Mouse (Mus musculus): ENCODE data around the gene Tubb5. TPM values are rescaled to one million over a fixed set of nuclear protein-coding genes. Genes with fewer than 3 reads are reported as not detected.
A peak's percentile ranks its signal among the peaks of the same experiment; 100 is the strongest.

Gene Tubb5
- polyA plus RNA-seq (2012; ENCODE audit: insufficient read depth, insufficient read length, missing spikeins): 32.5 and 58.6 TPM in 2 replicates

DNA sequence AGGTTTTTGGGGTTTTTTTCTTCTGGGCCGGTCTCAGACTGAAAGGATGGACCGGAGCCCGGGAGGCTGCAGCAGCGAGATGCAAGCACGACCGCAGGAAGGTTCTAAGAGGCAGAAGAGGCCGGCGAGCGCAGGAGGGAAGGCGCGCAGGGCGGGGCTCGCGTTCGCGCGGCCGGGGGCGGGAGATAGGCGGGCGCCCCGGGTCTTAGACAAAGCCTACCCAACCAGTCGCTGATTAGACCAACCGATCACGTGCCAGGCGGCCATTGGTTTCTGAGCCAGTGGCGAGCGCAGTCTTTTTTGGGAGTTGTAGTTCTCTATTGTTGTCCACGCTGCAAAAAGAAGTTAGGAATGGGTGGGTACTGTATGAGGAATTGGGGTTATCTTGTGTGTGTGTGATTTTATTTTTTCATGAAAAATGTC, at the start of gene Tubb5:
Tubb5 (minus strand) TSS at position 185 of the 423 bp plus-strand sequence.
- Histone ChIP-seq H3K27ac (replicated peaks; ENCODE audit: low read depth, low read length) (peak within 1 kb of the TSS; percentile 88), H3K4me3 (ENCODE audit: insufficient read depth, low read depth, low read length) (peak within 1 kb of the TSS; percentile 91), H3K4me1 (ENCODE audit: control insufficient read depth, insufficient read depth, insufficient read length, low read length) (no peaks in the 10 kb centered on the region; the same call in 1 of the 2 replicates)

DNA sequence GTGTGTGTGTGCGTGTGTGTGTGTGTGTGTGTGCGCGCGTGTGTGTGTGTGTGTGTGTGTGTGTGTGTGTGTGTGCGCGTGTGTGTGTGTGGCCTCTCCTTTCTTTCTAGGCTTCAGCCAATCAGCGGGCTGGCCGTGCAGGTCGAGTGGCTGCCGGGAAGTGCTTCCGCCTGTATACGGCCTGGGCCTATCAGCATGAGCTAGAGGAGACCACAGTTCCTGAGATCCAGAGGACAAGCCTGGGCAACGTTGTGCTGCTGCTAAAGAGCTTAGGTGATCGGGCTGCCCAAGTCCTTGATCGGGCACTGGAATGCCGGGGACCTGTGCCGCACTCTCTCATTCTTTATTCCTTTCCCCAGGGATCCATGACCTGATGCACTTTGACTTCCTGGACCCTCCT, 49.6 kb upstream of the Tubb5 start:
- Histone ChIP-seq H3K4me1 (ENCODE audit: control insufficient read depth, insufficient read depth, insufficient read length, low read length) (no peaks in the 10 kb centered on the region), H3K27ac (replicated peaks; ENCODE audit: low read depth, low read length) (no peak overlapping the region), H3K4me3 (ENCODE audit: insufficient read depth, low read depth, low read length) (no peak overlapping the region)

- peaks cover 4% of the 10 kb centered on the region; the same call in 1 of the 2 replicates for H3K4me1 ChIP-seq (ENCODE audit: control insufficient read depth, insufficient read depth, insufficient read length, low read length)
- no peak overlapping the region for H3K27ac ChIP-seq (replicated peaks; ENCODE audit: low read depth, low read length)
- H3K4me3 ChIP-seq (ENCODE audit: insufficient read depth, low read depth, low read length): no peak overlapping the region
Observed at GRCm38 (mm10) chr17:35883777-35884176, 45.7 kb upstream of the Tubb5 start.

GRCm38 (mm10) chr17:35882924-35883323, 44.8 kb upstream of the Tubb5 start:
- no peak overlapping the region for H3K27ac ChIP-seq (replicated peaks; ENCODE audit: low read depth, low read length)
- H3K4me1 ChIP-seq (ENCODE audit: control insufficient read depth, insufficient read depth, insufficient read length, low read length): peaks cover 4% of the 10 kb centered on the region; the same call in 1 of the 2 replicates
- no peak overlapping the region for H3K4me3 ChIP-seq (ENCODE audit: insufficient read depth, low read depth, low read length)

DNA sequence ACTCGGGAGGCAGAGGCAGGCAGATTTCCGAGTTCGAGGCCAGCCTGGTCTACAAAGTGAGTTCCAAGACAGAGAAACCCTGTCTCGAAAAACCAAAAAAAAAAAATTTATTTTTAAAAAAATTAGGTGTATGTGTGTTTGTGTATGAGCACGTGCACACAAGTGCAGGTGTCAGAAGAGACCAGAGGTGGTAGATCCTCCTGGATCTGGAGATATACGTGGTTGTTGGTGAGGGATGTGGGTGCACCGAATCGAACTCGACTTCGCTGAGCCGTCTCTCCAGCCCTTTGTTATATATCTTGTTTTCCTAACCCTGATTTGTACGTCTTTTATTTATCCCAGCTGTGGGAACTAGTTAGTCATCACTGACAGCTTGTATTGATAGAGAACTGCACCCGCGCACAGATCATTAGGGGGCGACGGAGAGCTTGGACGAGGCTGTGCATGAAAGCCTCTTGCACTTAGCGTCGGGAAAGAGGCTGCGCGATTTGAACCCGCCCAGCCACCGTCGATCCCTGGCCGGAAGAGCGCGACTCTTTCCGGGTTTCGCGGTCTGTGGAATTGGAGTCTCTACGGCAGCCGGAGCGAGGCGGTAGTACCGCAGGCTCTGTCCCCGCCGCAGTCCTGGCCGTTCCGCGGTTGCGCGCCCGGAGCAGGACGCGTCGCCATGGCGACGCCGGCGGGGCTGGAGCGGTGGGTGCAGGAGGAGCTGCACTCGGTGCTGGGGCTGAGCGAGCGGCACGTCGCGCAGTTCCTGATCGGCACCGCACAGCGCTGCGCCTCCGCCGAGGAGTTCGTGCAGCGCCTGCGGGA, 41.3 kb upstream of the Tubb5 start, which contains the start of gene Dhx16:
Dhx16 (plus strand) TSS at position 575 of the 813 bp plus-strand sequence.
- Histone ChIP-seq H3K4me3 (ENCODE audit: insufficient read depth, low read depth, low read length) (peak within 1 kb of the TSS; percentile 91), H3K4me1 (ENCODE audit: control insufficient read depth, insufficient read depth, insufficient read length, low read length) (peaks cover 4% of the 10 kb centered on the region; the same call in 1 of the 2 replicates), H3K27ac (replicated peaks; ENCODE audit: low read depth, low read length) (no peak within 1 kb of the TSS)

GRCm38 (mm10) chr17:35874721-35875120, 36.6 kb upstream of the Tubb5 start:
- 0 out of 2 replicates have a peak overlapping the region, but pooled peaks have one; percentile 10 for H3K27ac ChIP-seq (replicated peaks; ENCODE audit: low read depth, low read length)
- 0 out of 2 replicates have a peak, but pooled peaks cover 2% of the 10 kb centered on the region for H3K4me1 ChIP-seq (ENCODE audit: control insufficient read depth, insufficient read depth, insufficient read length, low read length)
- no peak overlapping the region for H3K4me3 ChIP-seq (ENCODE audit: insufficient read depth, low read depth, low read length)

DNA sequence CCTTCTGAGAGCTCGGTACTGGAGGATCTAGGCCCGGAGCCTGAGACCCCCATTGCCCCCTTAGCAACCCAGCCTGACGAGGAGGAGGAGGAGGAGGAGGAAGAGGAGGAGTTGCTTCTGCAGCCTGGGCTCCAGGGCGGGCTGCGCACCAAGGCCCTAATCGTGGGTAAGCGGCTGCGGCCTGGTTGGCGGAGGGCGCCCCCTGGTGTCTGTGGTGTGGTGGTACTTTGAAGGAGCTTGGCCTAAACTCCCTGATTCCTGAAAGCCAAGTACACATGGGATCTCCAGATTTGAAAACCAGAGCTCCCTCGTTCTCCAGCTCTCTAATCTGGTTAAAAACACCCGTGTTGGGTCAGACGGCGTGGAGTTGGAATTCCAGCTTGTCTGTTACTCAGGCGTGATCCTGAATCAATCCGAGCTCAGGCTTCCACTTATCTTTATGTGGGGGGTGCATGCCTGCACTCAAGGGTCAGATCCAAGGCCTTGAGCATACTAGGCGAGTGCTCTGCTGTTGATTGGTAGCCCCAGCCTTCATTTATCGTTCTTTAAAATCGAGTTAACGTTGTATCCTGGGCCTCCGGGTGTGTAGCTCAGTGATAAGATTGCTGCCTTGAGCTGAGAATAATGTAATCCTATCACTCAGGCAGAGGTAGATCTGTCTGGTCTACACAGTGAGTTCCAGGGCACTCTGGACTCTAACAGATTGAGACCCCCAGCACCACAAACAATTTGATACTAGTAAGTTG, 35.8 kb upstream of the Tubb5 start:
- Histone ChIP-seq H3K4me3 (ENCODE audit: insufficient read depth, low read depth, low read length) (peak overlapping the region; percentile 35; the same call in 1 of the 2 replicates), H3K27ac (replicated peaks; ENCODE audit: low read depth, low read length) (peak overlapping the region; percentile 35; the same call in 1 of the 2 replicates), H3K4me1 (ENCODE audit: control insufficient read depth, insufficient read depth, insufficient read length, low read length) (0 out of 2 replicates have a peak, but pooled peaks cover 2% of the 10 kb centered on the region)

GRCm38 (mm10) chr17:35870884-35871696, 33.0 kb upstream of the Tubb5 start:
- Histone ChIP-seq H3K4me3 (ENCODE audit: insufficient read depth, low read depth, low read length) (peak overlapping the region; percentile 78), H3K4me1 (ENCODE audit: control insufficient read depth, insufficient read depth, insufficient read length, low read length) (0 out of 2 replicates have a peak, but pooled peaks cover 2% of the 10 kb centered on the region), H3K27ac (replicated peaks; ENCODE audit: low read depth, low read length) (peak overlapping the region; percentile 99)

DNA sequence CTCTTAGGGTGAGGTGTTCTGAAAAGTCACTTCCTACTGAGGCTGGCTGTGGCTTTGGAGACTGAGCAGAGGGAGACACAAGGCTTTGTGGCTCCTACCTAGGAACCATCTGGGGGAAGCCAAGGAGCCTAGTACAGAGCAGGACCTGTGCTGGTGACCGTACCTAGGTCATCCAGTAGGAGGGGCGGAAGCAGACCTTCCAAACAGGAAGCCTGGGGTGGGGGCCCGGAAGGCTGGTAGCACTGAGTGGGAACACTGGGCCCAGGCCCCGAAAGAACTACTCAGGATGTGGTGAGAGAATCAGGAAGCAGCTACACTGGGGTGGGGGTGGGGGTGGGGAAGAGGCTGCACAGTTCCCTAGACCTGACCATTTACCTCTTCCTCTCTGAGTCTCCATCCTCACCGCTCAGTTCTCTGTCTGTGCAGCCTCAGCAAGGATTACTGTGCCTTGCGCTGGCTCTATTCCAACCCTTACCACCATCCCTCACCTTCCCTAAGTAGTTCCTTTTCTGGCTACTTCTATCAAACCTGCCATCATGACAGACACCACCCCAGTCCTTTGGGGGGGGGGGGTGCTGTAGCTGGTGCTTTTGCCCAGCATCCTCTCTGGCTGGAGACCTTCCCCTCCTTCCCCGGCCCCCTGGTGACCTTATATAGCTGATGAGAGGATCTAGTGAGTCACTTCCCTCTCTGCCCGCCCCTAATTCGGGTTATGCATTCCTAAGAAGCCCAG, 32.2 kb upstream of the Tubb5 start:
- peak overlapping the region; percentile 78 for H3K4me3 ChIP-seq (ENCODE audit: insufficient read depth, low read depth, low read length)
- H3K4me1 ChIP-seq (ENCODE audit: control insufficient read depth, insufficient read depth, insufficient read length, low read length): 0 out of 2 replicates have a peak, but pooled peaks cover 2% of the 10 kb centered on the region
- H3K27ac ChIP-seq (replicated peaks; ENCODE audit: low read depth, low read length): peak overlapping the region; percentile 99

- H3K4me1 ChIP-seq (ENCODE audit: control insufficient read depth, insufficient read depth, insufficient read length, low read length): peaks cover 6% of the 10 kb centered on the region; the same call in 1 of the 2 replicates
- peak overlapping the region; percentile 99 for H3K27ac ChIP-seq (replicated peaks; ENCODE audit: low read depth, low read length)
- H3K4me3 ChIP-seq (ENCODE audit: insufficient read depth, low read depth, low read length): peak overlapping the region; percentile 78
Observed at GRCm38 (mm10) chr17:35869346-35870067, 31.4 kb upstream of the Tubb5 start.

GRCm38 (mm10) chr17:35868961-35869345, 30.8 kb upstream of the Tubb5 start:
- peak overlapping the region; percentile 78 for H3K4me3 ChIP-seq (ENCODE audit: insufficient read depth, low read depth, low read length)
- H3K4me1 ChIP-seq (ENCODE audit: control insufficient read depth, insufficient read depth, insufficient read length, low read length): peaks cover 6% of the 10 kb centered on the region; the same call in 1 of the 2 replicates
- H3K27ac ChIP-seq (replicated peaks; ENCODE audit: low read depth, low read length): peak overlapping the region; percentile 99

DNA sequence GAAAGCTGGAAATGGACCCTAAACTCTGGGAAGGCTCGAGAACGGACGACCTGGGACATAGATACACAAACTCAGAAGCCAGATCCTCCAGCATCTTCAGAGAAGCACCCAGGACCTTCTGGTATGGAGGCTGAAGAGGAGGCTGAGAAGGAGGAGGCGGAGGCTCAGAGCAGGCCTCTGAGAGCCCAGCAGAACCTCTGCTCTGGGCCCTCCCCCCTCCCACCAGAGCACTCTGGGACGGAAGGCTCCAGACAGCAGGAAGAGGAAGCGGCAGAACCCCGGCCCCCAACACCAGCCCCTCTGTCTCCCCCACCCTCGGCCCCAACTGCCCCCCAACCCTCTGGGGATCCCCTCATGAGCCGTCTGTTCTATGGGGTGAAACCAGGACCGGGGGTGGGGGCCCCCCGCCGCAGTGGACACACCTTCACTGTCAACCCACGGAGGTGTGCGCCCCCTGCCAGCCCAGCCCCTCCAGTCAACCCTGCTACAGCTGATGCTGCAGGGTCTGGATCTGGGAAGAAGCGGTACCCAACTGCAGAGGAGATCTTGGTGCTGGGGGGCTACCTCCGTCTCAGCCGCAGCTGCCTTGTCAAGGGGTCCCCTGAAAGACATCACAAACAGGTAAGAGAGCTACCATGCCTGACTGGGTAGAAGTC, 30.2 kb upstream of the Tubb5 start:
- H3K4me3 ChIP-seq (ENCODE audit: insufficient read depth, low read depth, low read length): peak overlapping the region; percentile 78
- H3K27ac ChIP-seq (replicated peaks; ENCODE audit: low read depth, low read length): peak overlapping the region; percentile 99
- peaks cover 6% of the 10 kb centered on the region; the same call in 1 of the 2 replicates for H3K4me1 ChIP-seq (ENCODE audit: control insufficient read depth, insufficient read depth, insufficient read length, low read length)

All from brown adipose tissue, adult 24 weeks (tissue).